Mouse (Mus musculus): ENCODE measurements around the gene Olfr1564. TPM values are rescaled to one million over a fixed set of nuclear protein-coding genes. Genes with fewer than 3 reads are reported as not detected.
"Not testable (repeated sequence)": the region's sequence is repeated elsewhere in the genome, so short reads cannot be mapped to it uniquely, and the experiment has no call there.

Gene Olfr1564
- 0.06 TPM in 1 of 2 replicates, not detected in the other for polyA plus RNA-seq (2014; fragmentation: Nextera tagmentation; extraction: Ambion mirVana)

DNA sequence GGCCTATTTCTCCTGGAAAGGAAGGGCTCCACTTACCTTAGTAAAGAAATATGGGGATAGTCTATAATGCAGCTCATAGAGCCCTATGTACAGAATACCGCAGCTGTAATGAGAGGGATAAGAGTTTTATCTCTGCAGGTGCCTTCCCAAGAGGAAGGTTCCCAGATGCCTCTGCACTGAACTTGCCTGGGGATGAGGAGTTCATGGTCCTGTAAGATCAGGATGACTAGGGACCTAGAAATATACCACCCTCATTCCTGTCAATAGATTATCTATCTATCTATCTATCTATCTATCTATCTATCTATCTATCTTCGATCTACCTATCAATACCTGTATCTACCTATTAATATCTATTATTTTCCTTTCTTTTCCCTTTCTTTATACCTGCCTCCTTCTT lies at the start of gene Olfr1564:
Olfr1564 (minus strand) TSS at position 101 of the 400 bp plus-strand sequence.
- H3K27me3 ChIP-seq (ENCODE audit: control insufficient read depth, insufficient read depth, low read length), result no peaks in the 10 kb centered on the region
- WGBS, result 87% methylated on average over 2 of the region's 2 CpGs
- H3K4me3 ChIP-seq (ENCODE audit: low read depth, low read length), result no peak within 1 kb of the TSS
- no peak within 1 kb of the TSS for H3K9ac ChIP-seq (ENCODE audit: low read depth, low read length)
- ATAC-seq (ENCODE audit: low FRiP score) (no peak), DNase-seq (ENCODE audit: low spot score) (no peak)
- H3K9me3 ChIP-seq (ENCODE audit: control insufficient read depth, low read length), result no peaks in the 10 kb centered on the region
- H3K36me3 ChIP-seq (ENCODE audit: control insufficient read depth, insufficient read depth, low read length), result no peaks in the 10 kb centered on the region
- H3K27ac ChIP-seq (ENCODE audit: low read depth, low read length), result no peak within 1 kb of the TSS
- H3K4me1 ChIP-seq (replicated peaks; ENCODE audit: control insufficient read depth, insufficient read depth, low read length), result no peaks in the 10 kb centered on the region
- H3K4me2 ChIP-seq (replicated peaks; ENCODE audit: low read depth, low read length), result no peak within 1 kb of the TSS

DNA sequence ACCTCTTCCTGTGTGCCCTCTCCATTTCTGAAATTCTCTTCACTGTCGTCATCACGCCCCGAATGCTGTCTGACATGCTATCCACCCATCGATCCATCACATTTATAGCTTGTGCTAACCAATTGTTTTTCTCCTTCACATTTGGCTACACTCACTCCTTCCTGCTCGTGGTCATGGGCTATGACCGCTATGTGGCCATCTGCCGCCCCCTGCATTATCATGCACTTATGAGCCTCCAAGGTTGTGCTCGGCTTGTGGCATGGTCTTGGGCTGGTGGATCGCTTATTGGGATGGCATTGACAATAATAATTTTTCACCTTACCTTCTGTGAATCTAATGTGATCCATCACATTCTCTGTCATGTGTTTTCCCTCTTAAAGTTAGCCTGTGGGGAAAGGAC lies 47.4 kb upstream of the Olfr1564 start:
- H3K36me3 ChIP-seq (ENCODE audit: control insufficient read depth, insufficient read depth, low read length), result no peaks in the 10 kb centered on the region
- H3K9ac ChIP-seq (ENCODE audit: low read depth, low read length), result no peak overlapping the region
- H3K27me3 ChIP-seq (ENCODE audit: control insufficient read depth, insufficient read depth, low read length), result no peaks in the 10 kb centered on the region
- no peak overlapping the region for H3K4me2 ChIP-seq (replicated peaks; ENCODE audit: low read depth, low read length)
- H3K27ac ChIP-seq (ENCODE audit: low read depth, low read length), result no peak overlapping the region
- ATAC-seq (ENCODE audit: low FRiP score) (no peak), DNase-seq (ENCODE audit: low spot score) (no peak)
- WGBS, result 90% methylated on average over 9 of the region's 9 CpGs
- H3K4me1 ChIP-seq (replicated peaks; ENCODE audit: control insufficient read depth, insufficient read depth, low read length), result no peaks in the 10 kb centered on the region
- H3K9me3 ChIP-seq (ENCODE audit: control insufficient read depth, low read length), result no peaks in the 10 kb centered on the region
- no peak overlapping the region for H3K4me3 ChIP-seq (ENCODE audit: low read depth, low read length)

DNA sequence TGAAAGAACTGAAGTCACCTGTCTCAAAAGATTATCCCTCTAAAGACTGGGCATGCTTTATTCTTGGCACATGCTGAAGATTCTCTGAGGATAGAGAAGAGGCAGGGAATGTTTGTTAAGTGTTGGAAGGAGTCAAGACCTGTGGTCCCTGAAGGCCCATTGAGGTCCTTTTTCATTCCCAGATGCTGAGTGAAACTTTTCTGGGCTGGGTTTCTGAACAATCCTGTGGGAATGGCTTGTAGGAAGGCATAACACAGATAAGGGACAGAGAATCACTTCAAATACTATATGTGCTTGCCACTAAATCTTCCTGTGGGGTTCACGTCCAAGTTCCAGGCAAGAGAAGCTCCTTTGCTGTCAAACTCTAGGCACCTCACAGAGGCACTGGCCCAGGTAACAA lies 42.9 kb upstream of the Olfr1564 start, which contains the start of gene Olfr63:
Olfr63 (plus strand) TSS at position 301 of the 400 bp plus-strand sequence.
- H3K9me3 ChIP-seq (ENCODE audit: control insufficient read depth, low read length), result no peaks in the 10 kb centered on the region

DNA sequence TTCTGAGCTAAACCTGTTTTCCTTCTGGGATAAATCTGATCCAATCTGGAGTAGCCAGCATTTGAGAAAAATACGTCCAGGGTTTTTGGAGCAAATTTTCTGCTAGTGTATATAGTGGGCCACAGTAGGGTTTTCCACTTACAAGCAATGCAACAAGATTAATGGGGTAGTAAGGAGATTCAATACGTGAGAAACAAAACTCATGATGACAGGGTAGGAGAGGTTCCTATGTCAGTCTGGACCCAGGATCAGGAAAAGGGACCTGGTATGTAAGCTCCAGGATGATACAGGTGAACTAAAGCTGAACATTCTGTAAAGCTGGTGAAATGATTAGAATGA lies 33.8 kb upstream of the Olfr1564 start:
- H3K9me3 ChIP-seq (ENCODE audit: control insufficient read depth, low read length); H3K36me3 ChIP-seq (ENCODE audit: control insufficient read depth, insufficient read depth, low read length); H3K4me2 ChIP-seq (replicated peaks; ENCODE audit: low read depth, low read length); H3K9ac ChIP-seq (ENCODE audit: low read depth, low read length); DNase-seq (ENCODE audit: low spot score); H3K4me1 ChIP-seq (replicated peaks; ENCODE audit: control insufficient read depth, insufficient read depth, low read length); H3K27me3 ChIP-seq (ENCODE audit: control insufficient read depth, insufficient read depth, low read length); H3K27ac ChIP-seq (ENCODE audit: low read depth, low read length); H3K4me3 ChIP-seq (ENCODE audit: low read depth, low read length): not testable (repeated sequence)
- no CpG with 5 or more reads among the region's 2 CpGs for WGBS
- peak; percentile 46 for ATAC-seq (ENCODE audit: low FRiP score)

More for the DNA sequence above, 42.9 kb upstream of the Olfr1564 start, which contains the start of gene Olfr63:
- Histone ChIP-seq H3K4me2 (replicated peaks; ENCODE audit: low read depth, low read length) (no peak within 1 kb of the TSS), H3K27ac (ENCODE audit: low read depth, low read length) (no peak within 1 kb of the TSS), H3K36me3 (ENCODE audit: control insufficient read depth, insufficient read depth, low read length) (no peaks in the 10 kb centered on the region), H3K4me1 (replicated peaks; ENCODE audit: control insufficient read depth, insufficient read depth, low read length) (no peaks in the 10 kb centered on the region), H3K27me3 (ENCODE audit: control insufficient read depth, insufficient read depth, low read length) (no peaks in the 10 kb centered on the region), H3K9ac (ENCODE audit: low read depth, low read length) (no peak within 1 kb of the TSS), H3K4me3 (ENCODE audit: low read depth, low read length) (no peak within 1 kb of the TSS)
- DNase-seq (ENCODE audit: low spot score), result no peak
- 80% methylated on average over 1 of the region's 1 CpGs for WGBS
- no peak for ATAC-seq (ENCODE audit: low FRiP score)

DNA sequence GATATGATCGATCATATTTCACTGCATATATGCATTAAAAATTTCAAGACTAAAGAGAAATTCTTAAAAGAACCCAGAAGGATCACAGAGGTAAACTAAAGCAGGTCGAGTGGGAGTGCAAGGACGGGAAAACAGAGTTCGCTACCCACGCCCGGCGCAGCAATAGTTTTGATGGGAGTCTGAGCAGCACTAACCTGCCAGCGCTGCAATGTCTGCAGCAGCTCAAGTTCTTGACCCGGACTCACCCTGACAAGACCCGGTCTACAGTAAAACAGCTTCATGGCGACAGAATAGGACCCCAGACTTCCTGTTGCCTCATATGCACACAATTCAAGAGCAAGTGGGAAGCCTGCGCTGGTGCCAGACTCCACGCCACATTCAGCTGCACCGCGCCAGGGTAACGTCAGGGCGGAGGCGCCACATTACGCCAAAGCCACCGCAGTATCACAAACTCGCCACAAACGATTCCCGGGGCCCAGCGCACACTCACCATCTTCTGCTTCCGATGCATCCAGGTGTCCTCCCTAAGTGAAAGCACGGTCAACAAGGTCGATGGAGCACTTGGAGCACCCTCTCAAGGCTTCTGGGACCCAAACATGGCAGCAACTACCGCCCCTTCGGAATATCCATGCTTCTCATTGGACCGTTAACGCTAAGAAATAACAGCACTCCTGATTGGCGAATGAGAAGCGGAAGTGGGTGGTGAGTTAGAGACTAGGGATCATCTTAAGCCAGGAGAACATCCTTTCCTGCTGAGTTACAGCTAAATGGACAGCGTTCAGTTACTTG lies 33.2 kb upstream of the Olfr1564 start, which contains the start of gene Zfp955a:
Zfp955a (minus strand) TSS at position 616 of the 789 bp plus-strand sequence.
- H3K4me2 ChIP-seq (replicated peaks; ENCODE audit: low read depth, low read length), result not testable (repeated sequence)
- peak; percentile 98 for ATAC-seq (ENCODE audit: low FRiP score)
- 36% methylated on average over 1 of the region's 34 CpGs for WGBS

DNA sequence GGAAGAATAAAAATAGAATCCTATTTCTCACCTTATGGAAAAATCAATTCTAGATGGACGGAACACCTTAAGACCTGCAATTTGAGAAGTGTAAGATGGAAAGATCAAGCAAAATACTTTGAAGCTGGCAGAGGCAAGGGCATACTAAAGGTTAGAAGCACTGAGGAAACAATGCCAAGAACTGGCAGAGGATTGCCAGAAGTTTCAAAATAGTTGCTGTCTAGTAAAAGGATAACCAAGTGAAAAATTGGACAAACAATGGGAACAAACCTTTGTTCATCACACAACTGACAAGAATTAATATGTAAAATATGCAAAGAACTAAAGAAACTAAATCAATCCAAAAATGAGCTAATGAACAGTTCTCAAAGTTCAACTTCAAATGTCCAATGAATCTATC lies 15.2 kb upstream of the Olfr1564 start:
- WGBS, result 93% methylated on average over 1 of the region's 1 CpGs
- H3K4me1 ChIP-seq (replicated peaks; ENCODE audit: control insufficient read depth, insufficient read depth, low read length); H3K4me3 ChIP-seq (ENCODE audit: low read depth, low read length); H3K27me3 ChIP-seq (ENCODE audit: control insufficient read depth, insufficient read depth, low read length); H3K27ac ChIP-seq (ENCODE audit: low read depth, low read length); H3K9ac ChIP-seq (ENCODE audit: low read depth, low read length); H3K36me3 ChIP-seq (ENCODE audit: control insufficient read depth, insufficient read depth, low read length); ATAC-seq (ENCODE audit: low FRiP score); DNase-seq (ENCODE audit: low spot score); H3K9me3 ChIP-seq (ENCODE audit: control insufficient read depth, low read length); H3K4me2 ChIP-seq (replicated peaks; ENCODE audit: low read depth, low read length): not testable (repeated sequence)

More for the DNA sequence above, 33.2 kb upstream of the Olfr1564 start, which contains the start of gene Zfp955a:
- not testable (repeated sequence) for H3K27me3 ChIP-seq (ENCODE audit: control insufficient read depth, insufficient read depth, low read length); H3K4me3 ChIP-seq (ENCODE audit: low read depth, low read length); H3K4me1 ChIP-seq (replicated peaks; ENCODE audit: control insufficient read depth, insufficient read depth, low read length); H3K27ac ChIP-seq (ENCODE audit: low read depth, low read length); DNase-seq (ENCODE audit: low spot score); H3K9me3 ChIP-seq (ENCODE audit: control insufficient read depth, low read length); H3K36me3 ChIP-seq (ENCODE audit: control insufficient read depth, insufficient read depth, low read length); H3K9ac ChIP-seq (ENCODE audit: low read depth, low read length)

DNA sequence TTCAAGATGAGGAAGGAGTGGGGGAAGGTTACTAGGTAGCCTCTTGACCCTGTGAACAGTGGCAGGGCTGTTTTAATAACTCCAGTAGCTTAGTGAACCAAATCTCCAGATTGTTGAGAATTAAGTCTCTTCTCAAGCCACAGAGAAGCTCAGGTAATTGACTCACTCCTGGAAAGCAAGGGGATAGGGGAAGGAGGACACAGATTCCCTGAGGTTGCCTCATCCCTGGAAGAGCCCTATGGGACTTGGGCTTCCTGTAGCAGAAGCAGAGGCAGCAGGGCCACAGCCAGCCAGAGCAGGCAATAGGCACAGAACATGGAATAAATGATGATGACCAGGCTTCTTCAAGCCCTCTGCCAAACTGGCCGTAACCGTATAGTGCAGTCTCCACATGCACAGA lies 30.5 kb downstream of the Olfr1564 start, which contains the start of gene Olfr239:
Olfr239 (plus strand) TSS at position 301 of the 400 bp plus-strand sequence.
- not testable (repeated sequence) for ATAC-seq (ENCODE audit: low FRiP score); H3K4me2 ChIP-seq (replicated peaks; ENCODE audit: low read depth, low read length); H3K4me1 ChIP-seq (replicated peaks; ENCODE audit: control insufficient read depth, insufficient read depth, low read length); H3K4me3 ChIP-seq (ENCODE audit: low read depth, low read length); H3K27me3 ChIP-seq (ENCODE audit: control insufficient read depth, insufficient read depth, low read length); H3K36me3 ChIP-seq (ENCODE audit: control insufficient read depth, insufficient read depth, low read length); H3K9ac ChIP-seq (ENCODE audit: low read depth, low read length); H3K9me3 ChIP-seq (ENCODE audit: control insufficient read depth, low read length); DNase-seq (ENCODE audit: low spot score); H3K27ac ChIP-seq (ENCODE audit: low read depth, low read length)
- WGBS, result no CpG with 5 or more reads among the region's 2 CpGs

DNA sequence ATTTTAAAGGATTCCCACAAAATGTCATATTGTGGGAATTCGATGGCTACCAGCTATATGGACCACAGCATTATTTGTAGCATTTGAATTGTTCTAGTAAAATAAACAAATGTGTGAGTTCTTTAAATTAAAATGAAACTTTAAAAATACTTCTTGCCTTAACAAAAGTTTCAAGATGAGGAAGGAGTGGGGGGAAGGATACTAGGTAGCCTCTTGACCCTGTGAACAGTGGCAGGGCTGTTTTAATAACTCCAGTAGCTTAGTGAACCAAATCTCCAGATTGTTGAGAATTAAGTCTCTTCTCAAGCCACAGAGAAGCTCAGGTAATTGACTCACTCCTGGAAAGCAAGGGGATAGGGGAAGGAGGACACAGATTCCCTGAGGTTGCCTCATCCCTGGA lies 53.3 kb downstream of the Olfr1564 start, which contains the start of gene Olfr55:
Olfr55 (plus strand) TSS at position 301 of the 400 bp plus-strand sequence.
- not testable (repeated sequence) for H3K4me3 ChIP-seq (ENCODE audit: low read depth, low read length); H3K27me3 ChIP-seq (ENCODE audit: control insufficient read depth, insufficient read depth, low read length); H3K36me3 ChIP-seq (ENCODE audit: control insufficient read depth, insufficient read depth, low read length); H3K27ac ChIP-seq (ENCODE audit: low read depth, low read length); H3K4me2 ChIP-seq (replicated peaks; ENCODE audit: low read depth, low read length); H3K9me3 ChIP-seq (ENCODE audit: control insufficient read depth, low read length); DNase-seq (ENCODE audit: low spot score); ATAC-seq (ENCODE audit: low FRiP score); H3K4me1 ChIP-seq (replicated peaks; ENCODE audit: control insufficient read depth, insufficient read depth, low read length); H3K9ac ChIP-seq (ENCODE audit: low read depth, low read length)
- WGBS, result 77% methylated on average over 1 of the region's 1 CpGs

Measured in hindbrain, embryonic 11.5 days (tissue).